Mouse (Mus musculus): Measurements from ENCODE around the gene Wfikkn1. TPM values are rescaled to one million over a fixed set of nuclear protein-coding genes. Genes with fewer than 3 reads are reported as not detected.

Gene Wfikkn1
- total RNA-seq, 2 experiments from 2014 or later, result 1.7 TPM

DNA sequence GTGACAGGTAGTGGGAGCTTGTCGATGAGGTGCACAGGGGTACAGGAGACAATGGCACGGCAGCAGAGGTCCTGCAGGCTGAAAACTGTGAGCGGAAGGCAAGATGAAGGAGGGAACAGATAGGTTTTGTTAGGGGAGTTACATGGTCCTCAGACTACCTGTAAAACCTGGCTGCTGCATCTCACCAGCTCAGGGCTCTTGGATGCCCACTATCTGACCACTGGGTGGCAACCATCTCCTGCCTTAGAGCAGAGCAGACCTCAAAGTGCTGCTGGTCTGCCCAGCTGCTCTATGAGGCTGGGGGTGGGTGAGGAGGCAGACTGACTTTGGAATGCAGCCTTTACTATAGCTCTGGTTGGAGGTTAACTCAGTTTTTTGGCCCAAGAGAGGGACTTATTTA is 3.2 kb upstream of the Wfikkn1 start:
- intact Hi-C loops (cut with DNase I), result no loop called here
- DNase-seq (ENCODE audit: extremely low spot score in 1 of 2, low spot score in 2 of 2), result no peak
- peak; percentile 31 for TF ChIP-seq CTCF (IDR thresholded peaks at IDR 0.05)
- H3K4me3 ChIP-seq, result no peak overlapping the region
- H3K27ac ChIP-seq, result no peak overlapping the region

GRCm38 (mm10) chr17:25883268-25883667 is 2.6 kb upstream of the Wfikkn1 start:
- no peak for DNase-seq (ENCODE audit: extremely low spot score in 1 of 2, low spot score in 2 of 2)
- intact Hi-C loops (cut with DNase I), result no loop called here
- TF ChIP-seq CTCF (IDR thresholded peaks at IDR 0.05), result no peak
- no peak overlapping the region for H3K4me3 ChIP-seq
- no peak overlapping the region for H3K27ac ChIP-seq

DNA sequence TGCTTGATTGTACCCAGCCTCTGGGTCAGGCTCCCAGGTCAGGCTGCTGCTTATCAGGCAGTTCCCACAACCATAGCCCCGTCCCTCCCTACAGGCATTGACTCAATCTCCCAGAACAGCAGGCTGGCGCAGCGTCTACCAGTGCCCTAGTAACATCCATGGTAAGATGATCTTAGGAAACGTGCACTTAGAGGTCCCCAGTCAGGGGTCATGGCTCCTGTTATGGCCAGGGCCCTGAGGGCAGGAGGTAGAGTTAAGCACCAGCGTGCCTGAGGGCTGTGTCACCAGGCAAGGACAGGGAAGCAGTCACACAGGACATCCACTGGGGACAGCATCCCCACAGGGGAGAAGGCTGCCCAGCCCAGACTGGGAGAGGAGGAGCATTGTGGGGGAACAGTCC is 1.6 kb upstream of the Wfikkn1 start:
- Histone ChIP-seq H3K27ac (no peak overlapping the region), H3K4me3 (no peak overlapping the region)
- intact Hi-C loops (cut with DNase I), result no loop called here
- TF ChIP-seq CTCF (IDR thresholded peaks at IDR 0.05), result no peak; the same call in none of the 2 replicates
- DNase-seq (ENCODE audit: extremely low spot score in 1 of 2, low spot score in 2 of 2), result no peak

- intact Hi-C loops (cut with DNase I), result no loop called here
- no peak for TF ChIP-seq CTCF (IDR thresholded peaks at IDR 0.05)
- no peak overlapping the region for H3K4me3 ChIP-seq
- H3K27ac ChIP-seq, result no peak overlapping the region
- DNase-seq (ENCODE audit: extremely low spot score in 1 of 2, low spot score in 2 of 2), result no peak
Observed at GRCm38 (mm10) chr17:25881691-25882090, 1.0 kb upstream of the Wfikkn1 start.

DNA sequence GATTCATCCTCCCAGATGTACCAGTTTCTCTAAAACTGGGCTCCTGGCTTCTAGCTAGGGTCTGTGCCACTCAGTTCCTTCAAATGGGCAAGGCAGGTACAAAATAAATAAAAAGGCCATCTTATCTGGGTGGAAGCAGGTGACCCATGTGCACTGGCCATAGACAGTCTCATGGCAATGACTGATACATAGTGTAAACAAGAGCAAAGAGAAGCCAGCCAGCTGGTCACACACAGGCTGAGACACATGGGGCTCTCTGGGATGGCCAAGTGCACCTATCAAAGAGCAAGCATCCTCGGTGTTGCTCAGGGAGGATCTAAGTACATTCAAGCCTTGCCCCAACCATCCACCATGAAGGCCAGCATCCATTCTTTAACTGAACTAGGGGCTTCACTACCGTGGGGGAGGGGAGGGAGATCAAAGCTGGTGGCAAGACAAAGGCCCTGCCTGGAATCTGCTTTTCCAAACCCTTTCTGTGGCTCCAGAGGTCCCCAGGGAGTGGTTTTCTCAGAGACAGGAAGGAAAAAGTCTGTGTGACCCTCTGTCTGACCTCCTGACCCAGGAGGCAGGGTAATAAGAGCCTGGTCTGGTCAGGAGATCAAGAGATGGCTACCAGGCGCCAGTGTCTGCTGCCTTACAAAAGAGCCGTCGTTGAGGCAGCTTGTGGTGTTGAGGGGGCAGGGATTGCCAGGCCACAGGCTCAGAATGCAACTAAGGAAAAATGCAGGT is 419 bp upstream of the Wfikkn1 start:
- no peak for TF ChIP-seq CTCF (IDR thresholded peaks at IDR 0.05)
- no peak overlapping the region for H3K4me3 ChIP-seq
- intact Hi-C loops (cut with DNase I), result no loop called here
- no peak overlapping the region for H3K27ac ChIP-seq
- no peak for DNase-seq (ENCODE audit: extremely low spot score in 1 of 2, low spot score in 2 of 2)

- no peak overlapping the region for H3K27ac ChIP-seq
- intact Hi-C loops (cut with DNase I), result loop anchor here (5.0 kb wide), 1 partner anchor 38 kb away; the partner anchor contains the start of gene Rab40c
- no peak for TF ChIP-seq CTCF (IDR thresholded peaks at IDR 0.05)
- no peak for DNase-seq (ENCODE audit: extremely low spot score in 1 of 2, low spot score in 2 of 2)
- H3K4me3 ChIP-seq, result no peak overlapping the region
Observed at GRCm38 (mm10) chr17:25879750-25880149, 908 bp downstream of the Wfikkn1 start.

GRCm38 (mm10) chr17:25879261-25879660 is 1.4 kb downstream of the Wfikkn1 start:
- DNase-seq (ENCODE audit: extremely low spot score in 1 of 2, low spot score in 2 of 2), result peak in 1 of 2 experiments; percentile 55
- no peak overlapping the region for H3K27ac ChIP-seq
- peak; percentile 60 for TF ChIP-seq CTCF (IDR thresholded peaks at IDR 0.05)
- intact Hi-C loops (cut with DNase I), result loop anchor here (5.0 kb wide), 1 partner anchor 38 kb away; the partner anchor contains the start of gene Rab40c
- H3K4me3 ChIP-seq, result no peak overlapping the region

DNA sequence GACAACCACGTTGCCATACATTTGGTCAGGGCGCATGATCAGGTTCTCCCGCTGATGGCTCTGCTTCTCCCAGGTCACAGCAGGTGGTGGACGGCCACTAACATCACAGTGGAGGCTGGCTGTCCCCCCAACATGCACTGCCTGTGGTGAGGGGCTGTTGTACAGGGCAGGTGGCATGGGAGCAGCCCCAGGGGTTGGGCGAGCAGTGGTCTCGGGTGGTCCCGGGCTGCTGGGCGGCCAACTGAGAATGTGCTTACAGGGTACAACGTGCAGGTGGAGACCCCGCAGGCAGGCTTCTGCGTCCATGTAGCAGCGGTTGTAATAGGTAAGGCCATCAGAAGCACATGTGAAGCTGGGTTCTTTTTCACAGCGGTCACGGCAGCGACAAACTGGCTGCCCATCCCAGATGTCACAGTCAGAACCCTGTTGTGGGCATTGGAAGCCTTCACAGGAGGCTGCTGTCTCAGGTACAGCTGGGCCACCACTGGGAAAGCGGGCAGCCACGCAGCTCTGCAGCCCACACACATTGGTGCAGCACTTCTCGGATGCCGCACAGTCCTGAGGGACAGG is 2.0 kb downstream of the Wfikkn1 start:
- intact Hi-C loops (cut with DNase I), result loop anchor here (5.0 kb wide), 1 partner anchor 39 kb away; the partner anchor contains the start of gene Rab40c
- H3K4me3 ChIP-seq, result no peak overlapping the region
- no peak for TF ChIP-seq CTCF (IDR thresholded peaks at IDR 0.05)

GRCm38 (mm10) chr17:25877741-25878610 is 2.7 kb downstream of the Wfikkn1 start:
- intact Hi-C loops (cut with DNase I), result loop anchor here (5.0 kb wide), 1 partner anchor 39 kb away; the partner anchor contains the start of gene Rab40c
- Histone ChIP-seq H3K4me3 (no peak overlapping the region), H3K27ac (no peak overlapping the region)
- DNase-seq (ENCODE audit: extremely low spot score in 1 of 2, low spot score in 2 of 2), result no peak
- TF ChIP-seq CTCF (IDR thresholded peaks at IDR 0.05), result no peak

More for the DNA sequence above, 2.0 kb downstream of the Wfikkn1 start:
- DNase-seq (ENCODE audit: extremely low spot score in 1 of 2, low spot score in 2 of 2), result peak in 1 of 2 experiments; percentile 24
- no peak overlapping the region for H3K27ac ChIP-seq

GRCm38 (mm10) chr17:25877025-25877424 is 3.6 kb downstream of the Wfikkn1 start:
- intact Hi-C loops (cut with DNase I), result loop anchor here (5.0 kb wide), 1 partner anchor 40 kb away; the partner anchor contains the start of gene Rab40c
- no peak for DNase-seq (ENCODE audit: extremely low spot score in 1 of 2, low spot score in 2 of 2)
- TF ChIP-seq CTCF (IDR thresholded peaks at IDR 0.05), result no peak
- H3K27ac ChIP-seq, result no peak overlapping the region
- no peak overlapping the region; the same call in 1 of the 2 replicates for H3K4me3 ChIP-seq

DNA sequence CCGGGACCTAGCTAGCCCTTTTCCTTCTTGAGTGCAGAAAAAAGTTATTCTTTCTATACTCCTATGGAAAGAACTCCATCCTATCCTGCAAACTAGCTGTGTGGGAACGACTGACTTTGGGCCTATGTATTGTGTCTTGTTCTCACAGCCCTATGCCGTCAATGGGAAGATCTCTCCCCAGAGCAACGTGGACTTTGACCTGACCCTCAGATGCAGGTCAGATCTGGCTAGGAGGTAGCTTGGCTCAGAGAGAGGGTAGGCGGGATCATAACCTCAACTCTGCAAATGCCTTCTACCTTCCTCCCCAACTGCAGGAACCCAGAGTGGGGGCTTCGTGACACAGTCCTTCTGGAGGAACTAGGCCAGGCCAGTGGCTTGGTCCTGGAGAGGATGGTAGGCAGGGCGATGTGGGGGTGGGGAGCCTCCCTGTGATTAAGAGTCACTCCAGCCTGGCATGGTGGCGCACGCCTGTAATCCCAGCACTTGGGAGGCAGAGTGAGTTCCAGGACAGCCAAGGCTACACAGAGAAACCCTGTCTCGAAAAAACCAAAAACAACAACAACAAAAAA is 4.2 kb downstream of the Wfikkn1 start:
- Histone ChIP-seq H3K27ac (peak overlapping the region; percentile 88), H3K4me3 (peak overlapping the region; percentile 77)
- TF ChIP-seq CTCF (IDR thresholded peaks at IDR 0.05), result no peak
- DNase-seq (ENCODE audit: extremely low spot score in 1 of 2, low spot score in 2 of 2), result no peak
- intact Hi-C loops (cut with DNase I), result loop anchor here (5.0 kb wide), 1 partner anchor 41 kb away; the partner anchor contains the start of gene Rab40c

Data from left cerebral cortex, adult 2 months (tissue).